Mouse (Mus musculus) mouse embryonic stem cell (cell line): ENCODE results near the gene Shroom3.

Source experiments
- in situ Hi-C, 2 experiments: fragments of 300-500 bp; cut with MboI; formaldehyde crosslinking; loops; 1 replicate in 1 of 2; 3 replicates in 1 of 2; pipeline ENCODE4 v1.14.3; 2019 to 2020; ENCODE audit warnings: low sequenced_read_pairs in 2 of 2, low pct_unique_long_range_greater_than_20kb in 1 of 2, mixed read lengths in 1 of 2; ENCODE audit not compliant: unreplicated experiment in 1 of 2

Gene Shroom3

GRCm38 (mm10) chr5:92778395-92778794 is 95.2 kb downstream of the Shroom3 start:
- in situ Hi-C loops, result no loop called here

GRCm38 (mm10) chr5:92781082-92781481 is 97.8 kb downstream of the Shroom3 start:
- in situ Hi-C loops, result no loop called here

- in situ Hi-C loops, result no loop called here
These were observed 101.0 kb downstream of the Shroom3 start for GRCm38 (mm10) chr5:92784037-92784860.

- in situ Hi-C loops, result no loop called here
These were observed 102.7 kb downstream of the Shroom3 start for GRCm38 (mm10) chr5:92785870-92786436.

GRCm38 (mm10) chr5:92788990-92789389 is 105.8 kb downstream of the Shroom3 start:
- in situ Hi-C loops, result no loop called here

GRCm38 (mm10) chr5:92796089-92796990 is 113.1 kb downstream of the Shroom3 start:
- in situ Hi-C loops, result no loop called here

- in situ Hi-C loops, result no loop called here
These were observed 114.7 kb downstream of the Shroom3 start for GRCm38 (mm10) chr5:92797981-92798380.

GRCm38 (mm10) chr5:92804379-92804778 is 121.1 kb downstream of the Shroom3 start:
- in situ Hi-C loops, result no loop called here

- in situ Hi-C loops, result no loop called here
These were observed 125.5 kb downstream of the Shroom3 start for GRCm38 (mm10) chr5:92808503-92809415.

GRCm38 (mm10) chr5:92809416-92809750 is 126.1 kb downstream of the Shroom3 start:
- in situ Hi-C loops, result no loop called here

- in situ Hi-C loops, result no loop called here
These were observed 127.8 kb downstream of the Shroom3 start for GRCm38 (mm10) chr5:92810922-92811533.

- in situ Hi-C loops, result no loop called here
These were observed 128.5 kb downstream of the Shroom3 start for GRCm38 (mm10) chr5:92811761-92812160.

GRCm38 (mm10) chr5:92812936-92813335 is 129.7 kb downstream of the Shroom3 start:
- in situ Hi-C loops, result no loop called here

- in situ Hi-C loops, result no loop called here
These were observed 130.3 kb downstream of the Shroom3 start for GRCm38 (mm10) chr5:92813562-92813961.

GRCm38 (mm10) chr5:92814621-92815020 is 131.4 kb downstream of the Shroom3 start:
- in situ Hi-C loops, result no loop called here

- in situ Hi-C loops, result no loop called here
These were observed 134.0 kb downstream of the Shroom3 start for GRCm38 (mm10) chr5:92817122-92817822.

- in situ Hi-C loops, result no loop called here
These were observed 138.1 kb downstream of the Shroom3 start for GRCm38 (mm10) chr5:92821370-92821769.
